Mouse (Mus musculus): ENCODE data around the gene Sergef. TPM values are rescaled to one million over a fixed set of nuclear protein-coding genes. Genes with fewer than 3 reads are reported as not detected.

The Sergef gene
- total RNA-seq, 2 experiments from 2014 or later, result 62.2 to 69.4 TPM

DNA sequence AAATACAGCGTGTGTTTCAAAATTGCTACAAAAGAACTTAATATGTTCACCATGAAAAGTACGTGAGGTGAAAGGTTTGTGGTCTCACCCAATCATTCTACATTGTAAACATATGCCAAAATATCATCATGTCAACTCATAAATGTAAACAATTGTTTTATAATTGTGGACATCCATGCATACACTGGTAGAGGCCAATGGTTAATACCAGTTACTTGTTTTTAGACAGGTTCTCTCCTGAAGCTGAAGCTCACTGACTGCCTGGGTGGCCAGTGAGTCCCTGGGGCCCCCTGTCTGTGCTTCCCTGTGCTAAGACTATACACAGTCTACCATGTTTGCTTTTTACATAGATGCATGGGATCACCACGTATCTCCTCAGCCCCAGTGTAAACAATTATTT, 91.5 kb downstream of the Sergef start:
- DNase-seq, result no peak
- intact Hi-C loops (cut with DNase I), result no loop called here

DNA sequence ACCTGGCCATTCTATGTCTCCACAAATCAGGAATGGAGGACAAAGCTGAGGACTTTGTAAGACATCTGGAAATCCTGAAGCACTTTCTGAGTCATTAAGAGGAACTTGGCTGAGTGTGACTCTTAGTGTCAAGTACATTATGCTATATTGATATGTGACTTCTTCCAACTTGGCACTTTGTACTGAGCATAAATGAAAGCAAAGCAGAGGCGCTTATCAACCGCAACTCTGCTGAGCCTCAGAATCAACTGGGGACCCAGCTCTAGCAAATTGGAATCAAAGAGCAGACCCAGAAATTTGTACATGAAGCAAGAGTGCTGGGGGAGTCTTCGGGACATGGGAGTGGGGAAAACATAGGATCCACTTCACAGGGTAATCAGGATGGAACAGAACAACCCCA, 92.0 kb downstream of the Sergef start:
- DNase-seq, result no peak
- intact Hi-C loops (cut with DNase I), result no loop called here

DNA sequence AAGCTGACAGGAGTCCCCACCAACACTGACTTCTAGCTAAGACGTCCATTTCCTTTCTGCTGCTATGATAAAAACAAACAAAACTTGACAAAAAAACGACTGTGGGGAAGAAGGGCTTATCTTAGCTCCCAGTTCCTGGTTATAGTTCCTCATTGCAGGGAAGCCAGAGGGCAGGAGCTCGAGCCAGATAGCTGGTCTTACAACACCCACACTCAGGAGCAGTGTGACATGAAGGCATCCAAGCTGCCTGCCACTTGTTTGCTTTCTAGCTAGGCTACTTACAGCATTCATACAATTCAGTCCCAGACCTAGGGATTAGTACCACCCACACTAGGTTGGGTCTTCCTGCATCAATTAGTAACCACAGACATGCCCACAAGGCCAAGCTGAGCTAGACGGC, 93.1 kb downstream of the Sergef start:
- DNase-seq, result no peak
- intact Hi-C loops (cut with DNase I), result no loop called here

DNA sequence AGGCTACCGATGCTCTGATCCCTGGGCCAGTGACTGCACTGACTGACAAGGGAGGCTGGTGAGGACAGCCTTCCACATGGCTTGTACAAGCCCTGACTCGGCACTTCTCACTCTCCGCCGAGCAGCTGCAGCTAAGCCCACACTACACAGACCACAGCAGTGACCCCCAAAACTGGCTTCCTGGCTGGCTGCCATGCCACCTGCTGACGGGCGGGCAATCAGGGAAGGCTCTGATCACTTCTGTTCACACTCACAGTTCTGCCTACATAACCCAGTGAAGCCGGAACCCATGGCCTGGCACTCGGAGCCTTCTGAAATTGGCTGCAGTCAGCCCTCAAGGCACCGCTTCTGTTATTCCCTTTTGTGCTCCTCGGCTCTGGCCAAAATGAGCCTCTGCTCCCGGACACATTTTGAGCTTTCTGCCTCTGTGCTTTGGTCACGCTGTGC, 95.4 kb downstream of the Sergef start:
- intact Hi-C loops (cut with DNase I), result no loop called here
- peak; percentile 90 for DNase-seq

DNA sequence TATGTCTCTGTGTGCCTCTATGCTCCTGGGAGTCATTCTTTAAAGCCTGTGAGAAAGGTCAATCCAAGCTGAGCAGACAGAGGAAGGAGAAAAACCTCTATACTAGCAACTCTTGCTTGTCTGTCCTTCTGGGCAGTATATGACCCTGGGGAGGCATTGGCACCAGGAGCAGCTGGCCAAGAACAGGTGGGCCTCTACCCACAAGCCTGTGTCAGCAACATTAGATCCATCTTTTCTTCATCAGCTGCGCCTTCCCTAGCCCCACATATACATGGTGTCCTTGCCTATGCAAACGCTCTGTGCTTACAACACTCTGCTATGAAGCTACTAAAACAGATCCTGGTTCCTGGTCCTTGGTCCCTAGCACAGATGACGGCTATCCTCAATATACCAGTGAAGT, 97.5 kb downstream of the Sergef start:
- intact Hi-C loops (cut with DNase I), result no loop called here
- DNase-seq, result no peak

DNA sequence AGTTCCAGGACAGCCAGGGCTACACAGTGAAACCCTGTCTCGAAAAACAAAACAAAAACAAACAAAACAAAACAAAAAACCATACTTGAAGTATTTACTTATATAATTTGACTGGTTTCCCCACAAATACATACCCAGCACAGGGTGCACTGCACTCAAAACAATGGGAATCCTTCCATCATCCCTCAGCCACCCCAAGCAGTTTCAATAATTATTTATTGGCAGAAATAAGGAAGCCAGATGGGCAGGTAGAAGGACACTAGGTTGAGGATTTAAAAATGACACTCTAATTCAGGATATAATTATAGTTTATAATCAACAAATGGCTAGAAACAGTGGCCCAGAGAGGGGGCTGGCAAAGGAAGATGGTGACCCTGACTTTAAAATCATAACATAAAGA, 99.0 kb downstream of the Sergef start:
- intact Hi-C loops (cut with DNase I), result no loop called here
- no peak for DNase-seq

DNA sequence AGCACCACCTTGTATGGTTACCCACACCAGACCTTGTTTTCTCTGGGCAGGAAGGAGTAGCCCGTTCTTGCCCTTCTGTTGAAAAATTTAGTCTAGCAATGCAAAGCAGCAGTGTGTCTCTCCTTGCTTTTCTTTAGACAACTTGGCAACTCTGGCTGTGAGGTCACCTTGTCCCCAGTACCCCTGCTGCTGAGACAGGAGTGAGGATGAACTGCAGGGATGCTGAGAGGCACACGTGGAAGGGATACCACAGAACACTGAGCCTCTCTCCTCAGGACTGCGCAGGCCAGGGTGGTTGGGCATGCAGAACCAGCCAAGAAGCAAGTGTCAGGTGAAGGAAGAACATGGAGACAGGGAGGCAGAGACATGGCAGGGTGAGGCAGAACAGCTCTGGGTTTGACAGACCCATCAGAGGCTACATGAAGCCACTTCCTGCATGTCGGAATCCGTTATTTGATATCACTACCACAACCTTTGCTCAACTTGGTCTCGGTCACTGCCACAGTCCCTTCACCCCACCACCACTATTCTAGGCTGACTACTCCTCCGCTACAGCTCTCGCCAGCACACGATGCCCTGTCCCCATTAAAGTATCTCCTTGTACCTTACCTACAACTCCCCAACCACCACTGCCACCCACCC, 103.0 kb downstream of the Sergef start:
- DNase-seq, result no peak
- intact Hi-C loops (cut with DNase I), result loop anchor here (10.0 kb wide), 1 partner anchor 142 kb away; the partner anchor contains the start of gene Kcnc1

DNA sequence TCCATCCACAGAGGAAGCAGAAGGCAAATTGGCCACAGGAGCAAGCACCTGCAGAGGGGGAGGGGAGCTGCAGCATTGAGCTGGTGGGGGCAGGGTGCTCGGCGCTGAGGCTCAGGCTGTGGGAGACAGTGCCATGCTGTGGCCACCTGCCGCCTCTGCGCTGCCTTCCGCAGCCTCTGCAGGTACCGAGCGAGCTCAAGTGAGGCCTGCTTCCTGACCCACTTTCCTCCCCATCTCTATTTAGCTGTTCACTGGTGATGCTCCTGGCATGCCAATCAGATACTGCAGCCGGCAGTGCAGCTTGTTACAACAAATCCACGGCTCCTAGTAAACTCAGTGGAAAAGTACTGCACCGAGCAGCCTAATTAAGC, 104.2 kb downstream of the Sergef start:
- DNase-seq, result peak; percentile 71
- intact Hi-C loops (cut with DNase I), result loop anchor here (10.0 kb wide), 1 partner anchor 141 kb away; the partner anchor contains the start of gene Kcnc1

DNA sequence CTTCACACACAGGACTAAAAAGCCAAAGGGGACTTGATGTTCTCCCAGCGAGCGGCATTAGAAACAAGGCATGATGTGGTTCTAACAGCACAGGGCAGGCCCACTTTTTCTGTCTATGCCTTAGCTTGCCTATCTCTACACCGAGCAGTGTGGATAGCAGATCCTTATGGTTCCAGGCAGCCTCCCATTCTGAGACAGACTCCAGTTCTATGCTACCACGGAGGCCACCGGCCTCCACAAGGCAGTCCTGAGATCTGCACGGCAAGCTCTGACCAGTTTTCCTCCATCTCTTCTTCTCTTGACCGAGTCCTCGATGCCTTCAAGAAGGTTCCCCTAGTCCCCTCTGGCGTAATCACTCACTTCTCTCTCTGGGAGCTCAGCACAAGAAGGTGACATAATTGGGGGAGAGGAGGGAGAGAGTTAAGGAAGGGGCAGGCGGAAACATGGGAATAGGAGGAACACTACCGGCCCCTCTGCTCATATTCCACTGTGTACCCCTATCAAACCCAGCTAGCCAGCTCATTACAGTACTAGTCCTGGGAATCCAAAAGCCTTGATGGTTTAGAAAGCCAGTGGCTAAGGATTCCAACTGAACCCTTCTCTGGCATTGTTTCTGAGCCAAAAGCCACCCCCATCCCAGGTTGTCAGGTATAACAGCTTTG, 104.7 kb downstream of the Sergef start:
- intact Hi-C loops (cut with DNase I), result loop anchor here (10.0 kb wide), 1 partner anchor 140 kb away; the partner anchor contains the start of gene Kcnc1

DNA sequence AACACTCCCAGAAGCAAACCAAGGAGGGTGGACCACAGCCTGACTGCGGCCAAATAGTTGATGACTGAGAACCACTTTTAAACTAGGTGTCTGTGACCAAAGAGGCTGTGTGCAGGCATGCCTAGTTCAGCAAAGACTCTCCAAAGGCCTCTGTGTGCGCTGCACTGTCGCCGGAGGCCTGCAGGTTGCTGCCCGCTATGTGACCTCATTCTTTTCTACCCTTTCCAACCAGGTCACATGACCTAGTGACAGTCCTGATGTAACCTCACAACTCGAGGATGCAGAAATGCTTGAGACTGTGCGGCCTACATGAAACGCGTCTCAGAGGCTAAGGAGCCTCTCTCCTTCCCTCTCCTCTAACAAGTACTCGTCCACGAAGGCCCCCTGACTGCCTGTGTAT, 106.1 kb downstream of the Sergef start:
- intact Hi-C loops (cut with DNase I), result loop anchor here (10.0 kb wide), 1 partner anchor 139 kb away; the partner anchor contains the start of gene Kcnc1
- no peak for DNase-seq

More for the DNA sequence above, 104.7 kb downstream of the Sergef start:
- no peak for DNase-seq

DNA sequence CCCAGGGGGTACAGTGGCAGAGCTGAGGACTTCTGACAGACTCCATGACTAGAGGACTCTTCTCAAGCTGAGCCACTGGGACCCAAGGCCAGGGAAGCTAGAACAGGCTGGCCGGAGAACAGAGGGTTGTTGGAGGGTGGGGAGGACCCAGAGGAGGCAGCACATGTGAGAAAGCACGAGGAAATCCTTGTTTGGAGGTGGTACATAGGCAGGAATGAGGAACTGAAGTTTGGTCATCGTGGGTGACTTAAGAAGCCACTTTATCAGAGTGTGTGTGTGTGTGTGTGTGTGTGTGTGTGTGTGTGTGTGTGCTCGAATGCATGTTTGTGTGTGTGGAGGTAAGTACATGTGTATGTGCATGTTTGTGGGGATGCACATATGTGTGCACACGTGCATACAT, 108.3 kb downstream of the Sergef start:
- intact Hi-C loops (cut with DNase I), result loop anchor here (10.0 kb wide), 1 partner anchor 137 kb away; the partner anchor contains the start of gene Kcnc1
- DNase-seq, result no peak

DNA sequence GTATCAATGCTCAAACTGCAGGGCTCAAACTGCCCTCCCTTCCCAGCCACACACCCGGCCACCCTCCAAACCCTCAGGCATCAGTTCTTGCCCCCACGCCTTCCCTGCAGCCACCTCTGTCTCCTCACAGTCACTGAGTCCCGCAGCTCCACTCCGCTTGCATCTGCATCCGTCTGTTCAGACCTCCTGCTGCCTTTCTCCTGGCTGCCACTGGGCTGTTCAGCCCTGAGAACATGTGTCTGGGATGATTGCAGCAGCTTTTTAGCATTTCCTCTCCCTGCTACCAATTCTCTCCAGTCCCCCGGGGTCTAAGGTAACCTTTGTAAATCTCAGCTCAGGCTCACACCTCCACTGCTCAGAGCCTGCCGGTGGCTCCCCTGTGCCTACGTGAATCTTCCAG, 109.7 kb downstream of the Sergef start:
- no peak for DNase-seq
- intact Hi-C loops (cut with DNase I), result loop anchor here (10.0 kb wide), 1 partner anchor 135 kb away; the partner anchor contains the start of gene Kcnc1

DNA sequence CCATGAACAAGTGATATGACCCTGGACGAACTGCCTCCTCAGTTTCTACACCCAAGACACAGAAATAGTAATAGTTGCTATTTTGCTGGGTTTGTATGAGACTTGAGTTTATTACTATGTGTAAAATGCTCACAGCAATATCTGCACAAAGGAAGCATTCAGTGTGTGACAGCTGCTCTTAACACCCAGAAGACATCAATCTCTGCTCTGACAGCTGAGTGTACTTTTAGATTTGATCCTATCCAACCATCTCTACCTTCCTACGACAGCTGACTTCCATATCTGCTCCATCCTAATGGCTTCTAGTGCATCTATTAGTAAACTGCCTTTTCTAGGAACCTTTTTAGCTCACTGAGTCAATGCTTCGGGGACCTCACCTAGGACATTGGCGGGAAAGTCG, 110.3 kb downstream of the Sergef start:
- no peak for DNase-seq
- intact Hi-C loops (cut with DNase I), result no loop called here

DNA sequence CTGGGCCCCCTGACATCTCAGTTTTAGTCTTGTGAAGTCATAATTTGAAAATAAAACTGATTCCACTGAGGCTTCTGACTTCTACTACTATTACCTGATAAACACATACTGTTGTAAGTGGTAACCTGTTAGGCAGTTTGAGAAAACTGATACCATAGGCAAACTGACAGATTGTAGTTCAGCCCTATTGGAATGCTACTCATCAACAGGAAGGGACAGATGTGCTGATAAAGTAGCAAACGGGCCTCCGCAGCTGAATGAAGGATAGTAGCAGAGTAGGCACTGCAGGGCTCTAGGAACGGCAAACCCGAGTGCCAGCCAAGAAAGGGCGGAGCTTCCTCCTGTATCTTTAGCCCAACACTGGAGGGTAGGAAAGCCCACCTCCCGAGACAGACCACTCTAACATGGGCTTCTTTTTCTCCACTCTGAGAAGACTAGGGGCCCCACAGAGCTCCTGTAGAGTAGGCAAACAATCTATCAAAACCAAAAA, 112.9 kb downstream of the Sergef start:
- no peak for DNase-seq
- intact Hi-C loops (cut with DNase I), result no loop called here

DNA sequence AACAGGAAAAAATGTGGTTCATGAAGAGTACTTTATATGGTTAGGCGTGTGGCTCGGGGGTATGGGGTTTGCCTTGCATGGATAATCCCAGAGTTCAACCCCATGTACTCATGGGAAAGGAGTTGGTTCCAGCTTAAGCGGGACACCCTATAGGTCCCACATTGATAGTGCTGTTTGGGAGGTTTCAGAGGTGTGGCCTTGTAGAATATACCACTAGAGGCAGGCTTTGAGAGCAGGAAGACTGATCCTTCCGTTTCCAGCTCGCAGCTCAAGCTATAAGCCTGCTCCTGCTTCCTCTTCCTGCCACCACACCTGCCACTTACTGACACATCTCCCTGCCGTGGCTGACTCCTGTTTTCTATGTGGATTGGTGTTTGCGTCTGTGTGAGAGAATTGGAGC, 116.4 kb downstream of the Sergef start:
- intact Hi-C loops (cut with DNase I), result no loop called here
- no peak for DNase-seq

DNA sequence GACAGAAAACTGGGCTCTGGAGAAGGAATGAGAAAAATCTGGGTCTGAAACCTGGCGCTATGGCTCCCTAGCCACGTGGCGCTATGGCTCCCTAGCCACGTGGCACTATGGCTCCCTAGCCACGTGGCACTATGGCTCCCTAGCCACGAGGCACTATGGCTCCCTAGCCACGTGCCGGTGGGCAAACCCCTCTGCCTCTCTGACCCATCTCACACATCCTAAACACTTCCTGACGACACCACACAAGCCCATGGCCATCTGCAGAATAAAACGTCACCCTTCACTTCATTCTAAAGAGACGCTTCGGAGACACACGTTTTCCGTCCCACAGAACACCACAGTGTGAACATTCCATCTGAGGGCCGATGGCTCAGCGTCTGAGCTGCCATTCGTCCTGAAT, 117.8 kb downstream of the Sergef start:
- intact Hi-C loops (cut with DNase I), result no loop called here
- no peak for DNase-seq

DNA sequence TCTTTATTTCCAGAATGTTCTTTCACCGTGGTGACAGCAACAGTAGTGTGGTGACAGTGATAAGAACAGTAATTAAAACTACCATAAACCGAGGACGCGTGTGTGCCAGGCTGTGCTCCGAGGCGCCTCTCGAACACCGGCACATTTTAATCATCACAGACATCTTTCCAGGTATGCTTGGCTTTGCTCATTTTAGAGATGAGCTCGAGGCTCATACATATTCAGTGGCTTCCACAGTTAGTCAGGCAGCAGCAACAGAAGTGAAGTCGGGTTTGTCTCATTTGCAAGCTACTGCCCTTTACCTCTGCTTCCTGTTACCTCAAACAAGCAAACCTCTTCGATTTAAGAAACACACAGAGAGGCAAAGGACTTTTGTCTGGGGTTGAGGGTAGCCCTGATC, 120.5 kb downstream of the Sergef start:
- no peak for DNase-seq
- intact Hi-C loops (cut with DNase I), result no loop called here

DNA sequence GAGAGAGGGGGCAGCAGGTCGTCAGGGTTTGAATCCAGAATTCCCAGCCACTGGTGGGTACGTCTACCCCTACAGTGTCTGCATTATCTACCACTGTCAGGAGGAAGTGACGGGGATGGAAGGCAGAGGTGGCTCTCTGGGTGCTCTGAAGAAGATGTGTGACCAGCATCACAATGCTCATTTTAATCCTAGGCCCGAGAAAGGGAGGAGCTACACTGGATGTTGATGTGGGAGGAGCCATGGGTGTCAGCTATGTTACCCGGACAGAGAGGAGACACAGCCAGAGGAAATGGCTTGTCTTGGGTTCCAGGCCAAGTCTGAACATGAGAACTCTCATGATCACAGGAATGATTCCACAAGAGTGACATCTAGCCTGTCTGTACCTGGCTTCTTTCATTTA, 122.4 kb downstream of the Sergef start:
- DNase-seq, result no peak
- intact Hi-C loops (cut with DNase I), result no loop called here

DNA sequence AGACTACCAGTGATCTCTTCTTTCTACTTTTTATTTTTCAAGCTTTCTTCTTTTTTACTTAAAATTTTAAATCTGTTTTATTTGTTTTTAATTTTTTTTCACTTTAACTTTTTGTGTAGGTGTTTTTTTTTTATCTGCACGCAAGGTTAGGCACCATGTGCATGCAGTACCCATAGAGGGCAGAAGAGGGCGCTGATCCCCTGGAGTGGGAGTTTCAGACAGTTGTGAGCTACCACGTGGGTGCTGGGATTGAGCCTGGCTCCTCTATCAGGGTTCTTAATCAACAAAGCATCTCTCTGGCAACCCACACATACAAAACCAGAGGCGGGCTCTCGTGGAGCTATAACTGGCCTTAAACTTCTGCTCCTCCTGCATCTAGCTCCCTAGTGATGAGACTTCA, 123.6 kb downstream of the Sergef start:
- intact Hi-C loops (cut with DNase I), result no loop called here
- DNase-seq, result no peak

DNA sequence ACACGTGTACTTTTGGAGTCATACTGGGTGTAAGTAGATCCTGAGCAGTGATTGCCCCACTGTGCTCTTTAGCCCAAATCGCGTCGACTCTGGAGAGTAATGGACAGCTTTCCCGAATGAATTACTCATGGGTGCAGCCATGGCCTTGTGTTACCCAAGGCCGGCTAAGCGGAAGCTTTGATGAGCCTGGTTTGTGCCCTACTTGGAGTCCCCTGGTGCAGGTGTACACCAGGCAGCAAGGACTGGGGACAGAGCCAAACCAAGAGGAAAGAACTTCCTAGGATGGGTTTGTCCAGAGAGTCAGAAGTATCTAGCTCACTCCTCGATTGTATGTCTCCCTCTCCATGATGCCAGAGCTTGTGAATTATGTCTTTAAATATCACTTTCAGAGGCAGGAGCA, 124.6 kb downstream of the Sergef start:
- intact Hi-C loops (cut with DNase I), result no loop called here
- DNase-seq, result no peak

DNA sequence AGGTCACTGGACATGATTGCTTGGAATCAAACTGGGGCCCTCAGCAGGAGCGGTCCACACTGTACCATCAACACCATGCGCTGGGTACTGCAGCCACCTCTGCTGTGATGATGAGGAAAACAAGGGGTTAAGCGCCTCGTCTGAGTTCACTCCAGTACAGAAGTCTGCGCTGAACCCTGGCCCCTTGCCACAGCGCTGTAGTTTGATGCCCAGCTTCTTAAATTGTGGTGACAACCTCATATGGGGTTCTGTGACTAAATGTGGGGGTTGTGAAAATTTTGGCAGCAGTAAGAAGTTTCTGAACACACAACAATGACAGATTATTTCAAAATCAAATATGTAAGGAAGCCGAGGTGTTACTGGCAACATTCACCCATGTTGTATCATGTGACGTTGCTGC, 126.0 kb downstream of the Sergef start:
- intact Hi-C loops (cut with DNase I), result no loop called here
- peak; percentile 83 for DNase-seq

DNA sequence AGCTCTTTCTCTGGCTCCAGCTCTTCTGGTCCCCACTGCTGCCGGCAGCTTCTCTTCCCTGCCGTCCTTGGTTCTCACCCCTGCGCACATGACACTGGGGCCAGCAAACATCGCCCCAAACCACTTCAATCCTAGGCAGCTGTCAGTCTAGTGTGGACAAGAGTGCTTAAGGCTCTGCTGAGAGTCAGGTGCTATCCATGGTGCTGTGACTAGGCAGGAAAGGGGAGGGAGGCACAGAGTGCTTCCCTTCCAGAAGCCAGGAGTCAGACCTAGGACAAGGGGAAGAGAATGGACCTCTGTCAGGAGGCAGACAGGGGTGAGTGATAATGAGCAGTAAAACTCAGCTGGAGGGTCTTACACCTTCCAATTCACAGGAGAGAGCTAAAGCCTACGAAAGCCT, 126.8 kb downstream of the Sergef start:
- intact Hi-C loops (cut with DNase I), result no loop called here

More for the DNA sequence above, 126.8 kb downstream of the Sergef start:
- no peak for DNase-seq

Measured in left cerebral cortex, postnatal 4 days (tissue).